Mouse (Mus musculus): ENCODE results near the gene Axin1.

DNA sequence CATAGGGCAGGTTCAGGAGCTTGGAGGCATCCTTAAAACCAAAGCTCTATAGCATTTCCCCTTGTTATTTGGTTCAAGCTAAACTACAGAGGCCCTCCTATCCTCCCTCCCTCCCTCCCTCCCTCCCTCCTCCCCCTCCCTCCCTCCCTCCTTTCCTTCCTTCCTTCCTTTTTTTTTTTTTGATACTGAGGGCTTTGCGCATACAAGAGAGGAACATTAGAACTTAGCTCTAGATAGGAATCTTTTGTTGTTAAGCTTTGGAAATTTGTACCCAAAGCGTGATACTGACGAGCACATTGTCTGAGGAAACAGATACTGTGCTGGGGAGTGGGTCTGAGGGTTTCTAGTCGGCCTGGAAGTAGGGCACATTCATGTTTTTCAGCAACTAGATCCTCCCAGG is 32.9 kb upstream of the Axin1 start:
- no peak for TF ChIP-seq CTCF (IDR thresholded peaks at IDR 0.05; ENCODE audit: low read depth)
- no peak for TF ChIP-seq EP300 (IDR thresholded peaks at IDR 0.05; ENCODE audit: low read depth)
